Mouse (Mus musculus) hindbrain, postnatal 0 days (tissue): ENCODE measurements around the gene Pth1r. TPM values are rescaled to one million over a fixed set of nuclear protein-coding genes. Genes with fewer than 3 reads are reported as not detected.

Source experiments
- ATAC-seq: fragments of 200-750 bp; cut with Nextera tagmentation; 2 replicates; pipeline ENCODE4 v1.8.0; 2017; ENCODE audit warnings: mild to moderate bottlenecking, moderate TSS enrichment, moderate library complexity
- DNase-seq: peaks from one replicate; pipeline ENCODE4 v3.0.0-alpha.2; 2015; ENCODE audit warnings: low spot score
- H3K27ac ChIP-seq: fragments of 300-500 bp; sonication (generic); 2 replicates; pipeline ENCODE4 v1.5.1; 2014; ENCODE audit warnings: mild to moderate bottlenecking
- H3K27me3 ChIP-seq: fragments of 300-500 bp; sonication (generic); 2 replicates; pipeline ENCODE4 v1.6.1; 2014; ENCODE audit warnings: low read length, mixed read lengths; ENCODE audit not compliant: insufficient read depth
- H3K36me3 ChIP-seq: fragments of 300-500 bp; sonication (generic); 2 replicates; pipeline ENCODE4 v1.6.1; 2014; ENCODE audit warnings: low read length, mixed read lengths; ENCODE audit not compliant: insufficient read depth
- H3K4me1 ChIP-seq: fragments of 300-500 bp; sonication (generic); 2 replicates; pipeline ENCODE4 v1.6.1; 2014; ENCODE audit warnings: antibody characterized with exemption, low read length, mixed read lengths; ENCODE audit not compliant: insufficient read depth
- H3K4me2 ChIP-seq: fragments of 300-500 bp; sonication (generic); 2 replicates; pipeline ENCODE4 v1.6.1; 2014; ENCODE audit warnings: low read depth, mild to moderate bottlenecking, low read length, moderate library complexity, mixed read lengths
- H3K4me3 ChIP-seq: fragments of 300-500 bp; sonication (generic); 2 replicates; pipeline ENCODE4 v1.5.1; 2014; ENCODE audit warnings: low read length
- H3K9ac ChIP-seq: fragments of 300-500 bp; sonication (generic); replicated peaks from 2 replicates; pipeline ENCODE4 v1.6.1; 2014; ENCODE audit warnings: mild to moderate bottlenecking, low read length, moderate library complexity, mixed read lengths
- H3K9me3 ChIP-seq: fragments of 300-500 bp; sonication (generic); 2 replicates; pipeline ENCODE4 v1.6.1; 2016; ENCODE audit warnings: low read length, mixed read lengths
- CTCF ChIP-seq: IDR thresholded peaks from 2 replicates; pipeline ENCODE4 v1.5.1; 2016; ENCODE audit warnings: antibody characterized with exemption, control low read depth, low read depth
- WGBS: fragments of 180-500 bp; shearing (Covaris S2); extraction: QIAGEN DNeasy Blood & Tissue Kit; methylation state at CpG from one replicate; pipeline ENCODE4 v1.1.7; 2014; 5-methylcytosine and 5-hydroxymethylcytosine counted together
- polyA plus RNA-seq: library from polyadenylated mRNA; unstranded; fragments of >200 nt; fragmentation: Nextera tagmentation; extraction: Ambion mirVana; gene quantifications from 2 replicates; pipeline ENCODE4 v1.2.1, GENCODE M21; 2015
- total RNA-seq: library from RNA; depleted of rRNA; stranded (reverse); fragments of >200 nt; gene quantifications from 2 replicates; pipeline ENCODE4 v1.2.3, GENCODE M21; 2014

Gene Pth1r
- total and polyA plus RNA-seq, 2 experiments from 2014 or later = 12.5 to 29.2 TPM

DNA sequence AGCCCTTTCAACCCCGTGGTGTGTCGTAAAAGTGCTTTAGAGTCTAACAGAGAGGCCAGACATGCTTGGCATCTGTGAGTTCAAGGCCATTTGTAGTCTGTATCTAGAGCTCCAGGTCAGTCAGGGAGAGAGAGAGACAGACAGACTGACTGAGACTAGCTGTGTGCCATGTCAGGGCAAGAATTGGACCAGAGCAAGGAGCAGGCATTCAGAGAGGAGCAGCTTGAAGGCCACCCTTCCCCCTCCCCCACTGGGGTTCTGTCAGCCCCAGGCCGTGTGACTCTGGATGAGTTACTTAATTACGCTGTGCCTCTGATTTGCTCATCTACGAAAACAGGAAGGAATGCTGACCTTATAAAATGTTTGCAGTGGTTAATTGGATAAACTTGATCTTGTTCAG, 64.7 kb downstream of the Pth1r start:
- H3K9ac ChIP-seq = no peak overlapping the region
- no peak overlapping the region for H3K4me2 ChIP-seq
- ATAC-seq (no peak), DNase-seq (no peak)
- peaks cover 32% of the 10 kb centered on the region; the same call in 1 of the 2 replicates for H3K4me1 ChIP-seq
- TF ChIP-seq CTCF = no peak
- H3K36me3 ChIP-seq = no peaks in the 10 kb centered on the region
- 46% methylated on average over 5 of the region's 5 CpGs for WGBS
- H3K27me3 ChIP-seq = no peaks in the 10 kb centered on the region
- no peak overlapping the region for H3K4me3 ChIP-seq
- peak overlapping the region; percentile 64 for H3K27ac ChIP-seq
- H3K9me3 ChIP-seq = no peaks in the 10 kb centered on the region

DNA sequence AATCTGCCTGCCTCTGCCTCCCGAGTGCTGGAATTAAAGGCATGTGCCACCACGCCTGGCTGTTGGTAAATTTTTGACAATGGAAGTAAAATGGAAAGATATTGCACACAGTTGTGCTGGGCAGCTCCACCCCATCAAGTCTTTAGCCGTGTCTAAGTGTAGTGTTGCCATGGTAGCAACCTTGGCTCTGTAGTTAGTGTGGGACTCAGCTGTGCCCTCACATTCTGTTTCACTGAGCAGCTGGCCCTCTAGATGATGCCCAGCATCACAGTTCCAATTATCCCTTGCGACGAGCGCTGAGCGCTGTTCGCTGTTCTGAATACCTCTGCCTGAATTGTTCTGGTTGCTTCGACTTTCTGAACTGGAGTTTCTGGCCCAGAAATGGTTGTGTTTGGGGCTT, 65.1 kb downstream of the Pth1r start:
- Histone ChIP-seq H3K9me3 (no peaks in the 10 kb centered on the region), H3K36me3 (no peaks in the 10 kb centered on the region), H3K4me3 (no peak overlapping the region), H3K27ac (peak overlapping the region; percentile 64), H3K4me1 (peaks cover 32% of the 10 kb centered on the region; the same call in 1 of the 2 replicates), H3K27me3 (no peaks in the 10 kb centered on the region), H3K4me2 (no peak overlapping the region), H3K9ac (no peak overlapping the region)
- TF ChIP-seq CTCF = no peak
- DNase-seq (peak; percentile 70), ATAC-seq (peak; percentile 75)
- WGBS = 31% methylated on average over 9 of the region's 9 CpGs

DNA sequence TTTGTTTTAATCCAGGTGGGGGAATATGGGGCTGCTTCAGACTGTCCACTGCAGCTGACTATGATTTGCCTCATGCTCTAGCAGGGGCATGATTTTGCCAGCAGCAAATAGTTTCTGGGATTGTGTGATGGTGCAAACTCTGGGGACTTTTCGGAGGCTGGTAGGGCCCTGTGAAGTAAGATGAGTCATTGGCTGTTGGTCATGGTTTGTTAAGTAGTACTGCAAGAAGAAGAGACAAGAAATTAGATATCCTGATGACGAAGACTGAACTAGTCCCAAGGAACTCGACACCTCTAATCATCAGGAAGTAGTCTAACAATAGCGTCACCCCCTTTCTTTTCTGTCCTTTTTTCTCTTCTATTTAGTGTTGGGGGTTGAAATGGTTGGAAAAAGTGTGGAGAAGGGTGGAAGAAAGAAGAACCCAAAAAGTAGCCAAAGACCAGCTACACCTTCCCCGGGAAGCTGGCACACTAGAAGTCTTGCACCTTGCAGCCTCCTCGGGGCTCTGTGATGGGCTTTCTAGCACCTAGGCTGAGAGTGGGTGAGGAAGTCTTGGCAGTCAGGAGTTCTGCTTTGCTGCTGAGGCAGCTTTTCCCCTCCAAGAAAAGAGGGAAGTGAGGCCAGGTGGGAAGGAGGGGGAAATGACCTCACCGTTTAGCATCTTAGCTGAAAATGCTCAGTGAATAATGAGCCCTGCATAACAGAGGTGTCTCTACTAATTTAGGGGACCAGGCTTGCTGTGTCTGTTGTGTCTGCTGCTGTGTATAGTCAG, 66.0 kb downstream of the Pth1r start:
- no peak overlapping the region for H3K4me3 ChIP-seq
- no peaks in the 10 kb centered on the region for H3K9me3 ChIP-seq
- no peak overlapping the region for H3K27ac ChIP-seq
- ATAC-seq = no peak
- no peak overlapping the region for H3K9ac ChIP-seq
- WGBS = 81% methylated on average over 7 of the region's 7 CpGs
- no peaks in the 10 kb centered on the region for H3K36me3 ChIP-seq
- no peaks in the 10 kb centered on the region for H3K27me3 ChIP-seq
- no peak for TF ChIP-seq CTCF
- H3K4me1 ChIP-seq = peaks cover 32% of the 10 kb centered on the region; the same call in 1 of the 2 replicates
- no peak for DNase-seq
- no peak overlapping the region for H3K4me2 ChIP-seq

DNA sequence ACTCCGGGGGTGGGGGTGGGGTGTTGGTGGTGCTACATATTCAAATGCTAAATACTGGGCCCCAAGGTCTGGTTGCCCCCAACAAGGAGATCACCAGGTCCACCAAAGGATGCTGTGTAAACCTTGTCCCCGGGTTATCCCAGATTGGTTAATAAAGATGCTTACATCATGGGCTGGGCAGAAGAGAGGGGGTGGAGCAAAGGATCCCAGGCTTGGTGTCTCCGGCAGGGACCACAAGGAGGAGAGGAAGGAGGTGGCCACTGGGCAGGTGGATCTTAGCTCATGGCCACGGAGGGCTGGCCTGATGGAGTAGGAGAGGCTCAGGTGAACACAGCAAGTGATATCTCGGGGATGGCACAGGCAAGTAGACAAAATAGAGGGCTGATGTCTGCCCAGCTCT, 68.1 kb downstream of the Pth1r start:
- Histone ChIP-seq H3K9me3 (no peaks in the 10 kb centered on the region), H3K4me3 (no peak overlapping the region), H3K36me3 (no peaks in the 10 kb centered on the region), H3K4me2 (no peak overlapping the region), H3K27me3 (no peaks in the 10 kb centered on the region), H3K9ac (no peak overlapping the region), H3K4me1 (peaks cover 13% of the 10 kb centered on the region; the same call in 1 of the 2 replicates), H3K27ac (no peak overlapping the region)
- no peak for TF ChIP-seq CTCF
- ATAC-seq (no peak), DNase-seq (no peak)
- 72% methylated on average over 5 of the region's 5 CpGs for WGBS

DNA sequence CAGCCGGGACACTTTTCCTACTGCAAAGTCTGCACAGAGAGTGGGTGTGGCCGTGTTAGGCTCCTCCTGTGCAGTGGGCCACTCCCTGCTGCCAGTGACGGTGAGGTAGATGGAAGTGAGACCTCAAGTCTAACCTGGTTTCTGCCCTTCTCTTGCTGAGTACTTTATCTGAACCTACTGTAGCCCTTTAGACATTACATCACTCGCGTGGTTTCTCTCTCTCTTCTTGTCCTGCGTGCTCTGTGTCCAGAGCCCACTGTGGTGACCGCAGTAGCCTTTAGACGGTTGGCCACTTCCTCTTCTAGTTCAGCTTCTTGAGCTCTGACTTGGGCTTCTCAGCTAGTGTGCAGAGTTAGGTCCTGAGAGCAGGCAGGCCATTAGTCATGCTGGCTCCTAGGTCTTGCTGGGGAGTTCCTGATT, 70.4 kb downstream of the Pth1r start:
- no peak for DNase-seq
- Histone ChIP-seq H3K4me2 (no peak overlapping the region), H3K27ac (no peak overlapping the region), H3K9me3 (no peaks in the 10 kb centered on the region), H3K4me3 (no peak overlapping the region), H3K27me3 (no peaks in the 10 kb centered on the region), H3K4me1 (no peaks in the 10 kb centered on the region), H3K36me3 (no peaks in the 10 kb centered on the region), H3K9ac (no peak overlapping the region)
- no peak for ATAC-seq
- no peak for TF ChIP-seq CTCF
- 96% methylated on average over 8 of the region's 8 CpGs for WGBS

DNA sequence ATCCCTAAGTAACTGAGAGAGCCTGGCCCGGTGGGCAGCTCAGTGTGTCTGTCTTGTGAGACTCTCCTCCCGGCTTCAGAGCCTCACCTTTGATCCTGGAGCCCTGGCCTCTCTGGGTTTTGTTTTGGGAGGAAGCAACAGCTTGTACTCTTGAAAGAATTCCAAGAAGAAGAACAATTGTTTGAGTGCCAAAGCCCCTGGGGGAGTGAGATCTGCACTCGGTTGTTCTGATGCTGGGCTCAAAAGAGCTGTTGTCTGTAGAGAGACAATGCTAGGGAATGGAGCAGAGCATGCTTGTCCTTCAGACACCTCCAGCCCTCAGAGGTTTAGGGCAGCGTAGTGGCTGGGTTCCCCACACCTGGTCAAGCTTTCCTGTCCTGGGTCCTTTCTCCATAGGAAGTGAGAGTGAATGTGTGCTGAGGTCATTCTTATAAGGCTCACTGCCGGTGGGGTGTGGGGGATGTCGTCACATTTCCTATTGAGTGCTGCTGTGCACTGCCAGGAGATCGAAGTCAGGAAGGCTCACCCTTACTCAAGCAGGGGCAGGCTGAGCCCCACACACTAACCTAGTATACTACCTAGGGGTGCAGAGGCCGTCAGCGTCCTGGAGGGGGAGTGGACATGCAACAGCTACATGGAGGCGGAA, 73.7 kb downstream of the Pth1r start:
- peak; percentile 24; the same call in 1 of the 2 replicates for ATAC-seq

More for the DNA sequence above, 73.7 kb downstream of the Pth1r start:
- Histone ChIP-seq H3K27me3 (no peaks in the 10 kb centered on the region), H3K4me1 (no peaks in the 10 kb centered on the region), H3K9me3 (no peaks in the 10 kb centered on the region), H3K27ac (peak overlapping the region; percentile 72), H3K4me3 (no peak overlapping the region), H3K9ac (peak overlapping the region; percentile 38; the same call in 1 of the 2 replicates), H3K4me2 (no peak overlapping the region), H3K36me3 (no peaks in the 10 kb centered on the region)
- peak; percentile 38 for DNase-seq
- 35% methylated on average over 10 of the region's 10 CpGs for WGBS
- TF ChIP-seq CTCF = no peak
